Mouse (Mus musculus) myocyte (in vitro differentiated cells): ENCODE results near the gene Foxp4.

Source experiments
- POLR2A ChIP-seq: IDR thresholded peaks from one replicate; pipeline ENCODE4 v1.6.1; 2011; ENCODE audit warnings: low read depth, mild to moderate bottlenecking, control low read depth, moderate library complexity; ENCODE audit not compliant: insufficient read length
- USF1 ChIP-seq: IDR thresholded peaks from one replicate; pipeline ENCODE4 v1.6.1; 2011; ENCODE audit warnings: low read depth, mild to moderate bottlenecking, control low read depth, moderate library complexity

GRCm38 (mm10) chr17:47889727-47890126 lies 34.7 kb downstream of the Foxp4 start:
- no peak for TF ChIP-seq POLR2A
- no peak for TF ChIP-seq USF1
